Mouse (Mus musculus): Measurements from ENCODE around the gene Ppp1r32.

The Ppp1r32 gene

GRCm38 (mm10) chr19:10482703-10483102, at the start of gene Ppp1r32:
TSS of gene Ppp1r32 (minus strand) at chr19:10482928.
- no peak for DNase-seq (ENCODE audit: low spot score)

GRCm38 (mm10) chr19:10530082-10530481, 47.4 kb upstream of the Ppp1r32 start:
- DNase-seq (ENCODE audit: low spot score), result no peak

DNA sequence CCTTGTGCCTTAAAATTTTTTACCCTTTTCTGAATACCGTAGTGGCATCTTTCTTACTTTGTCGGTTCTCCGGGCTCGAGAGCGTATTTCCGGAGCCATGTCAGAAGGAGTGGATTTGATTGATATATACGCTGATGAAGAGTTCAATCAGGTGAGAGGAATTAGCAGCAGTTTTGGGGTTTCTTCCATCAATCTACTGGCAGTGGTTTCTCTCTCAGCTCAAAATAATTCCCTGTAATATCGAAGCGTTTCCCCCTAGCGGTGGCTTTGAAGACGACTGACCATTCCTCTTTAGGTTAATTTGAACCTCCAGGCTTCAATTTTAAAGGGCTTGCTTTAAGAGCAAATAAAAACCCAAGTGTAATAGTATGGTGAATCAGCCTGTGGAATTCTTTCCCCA, 43.2 kb upstream of the Ppp1r32 start, which contains the start of gene Sdhaf2:
Gene Sdhaf2 (minus strand): TSS at position 233 of the 400 bp plus-strand sequence.
- no peak for DNase-seq (ENCODE audit: low spot score)

GRCm38 (mm10) chr19:10525106-10525901, 42.6 kb upstream of the Ppp1r32 start, which contains the start of gene Cpsf7:
TSS of gene Cpsf7 (plus strand) at chr19:10525266.
- peak; percentile 87 for DNase-seq (ENCODE audit: low spot score)

- DNase-seq (ENCODE audit: low spot score), result no peak
Observed at GRCm38 (mm10) chr19:10524784-10525105, 42.0 kb upstream of the Ppp1r32 start.

DNA sequence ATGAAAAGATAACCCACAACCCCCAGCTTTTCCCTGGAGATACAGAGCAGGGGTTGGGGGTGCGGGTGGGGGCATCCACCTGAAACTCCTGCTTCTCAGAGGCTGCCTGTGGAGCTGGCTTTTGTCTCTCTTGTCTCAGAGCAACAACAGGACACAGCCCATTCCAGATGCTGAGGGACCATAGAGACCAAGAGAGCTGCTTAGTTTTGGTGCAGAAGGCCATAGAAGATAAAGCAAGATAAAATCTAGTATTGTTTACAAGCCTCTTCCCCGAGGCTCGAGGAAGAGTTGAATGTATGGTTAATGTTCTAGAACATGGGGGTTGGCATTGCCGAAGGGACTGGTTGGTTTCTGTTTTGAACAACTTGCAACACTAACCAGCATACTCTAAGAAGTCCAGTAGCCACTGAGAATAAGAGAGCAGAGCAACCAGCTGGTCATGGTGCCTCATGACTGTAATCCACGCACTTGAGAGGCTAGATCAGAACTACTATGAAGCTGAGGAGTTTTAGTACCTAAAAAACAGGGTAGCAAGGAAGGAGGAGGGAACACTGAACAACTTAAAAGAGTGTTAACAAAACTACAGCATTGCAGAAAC, 40.9 kb upstream of the Ppp1r32 start:
- no peak for DNase-seq (ENCODE audit: low spot score)

DNA sequence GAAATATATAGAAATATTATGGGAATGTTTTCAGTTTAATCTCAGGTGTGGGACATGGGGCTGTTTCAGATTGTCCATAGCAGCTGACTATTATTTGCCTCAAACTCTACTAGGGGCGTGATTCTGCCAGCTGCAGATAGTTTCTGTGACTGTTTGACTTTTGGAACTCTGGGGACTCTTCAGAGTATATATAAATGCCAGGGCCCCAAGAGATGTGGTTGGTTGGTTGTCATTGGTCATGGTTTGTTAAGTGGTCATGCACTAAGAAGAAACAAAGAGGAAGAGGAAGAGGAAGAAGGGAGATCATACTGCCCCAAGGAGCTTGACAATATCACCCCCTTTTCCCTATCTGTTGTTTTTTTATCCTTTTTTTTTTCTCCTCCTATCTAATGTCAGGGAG, 39.2 kb upstream of the Ppp1r32 start:
- DNase-seq (ENCODE audit: low spot score), result no peak

DNA sequence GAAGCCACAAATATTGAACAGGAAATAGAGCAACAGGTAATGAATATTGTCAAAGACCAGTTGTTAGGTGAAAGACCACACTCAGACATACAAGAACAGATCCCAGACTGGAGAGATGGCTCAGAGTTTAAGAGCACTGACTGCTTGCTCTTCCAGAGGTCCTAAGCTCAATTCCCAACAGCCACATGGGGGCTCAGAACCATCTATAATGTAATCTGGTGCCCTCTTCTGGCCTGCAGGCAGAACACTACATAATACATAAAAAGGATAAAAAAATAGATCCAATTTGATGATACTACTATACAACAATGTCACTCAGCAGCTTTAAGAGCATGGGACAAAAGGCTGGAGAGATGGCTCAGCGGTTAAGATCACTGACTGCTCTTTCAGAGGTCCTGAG, 37.6 kb upstream of the Ppp1r32 start:
- no peak for DNase-seq (ENCODE audit: low spot score)

DNA sequence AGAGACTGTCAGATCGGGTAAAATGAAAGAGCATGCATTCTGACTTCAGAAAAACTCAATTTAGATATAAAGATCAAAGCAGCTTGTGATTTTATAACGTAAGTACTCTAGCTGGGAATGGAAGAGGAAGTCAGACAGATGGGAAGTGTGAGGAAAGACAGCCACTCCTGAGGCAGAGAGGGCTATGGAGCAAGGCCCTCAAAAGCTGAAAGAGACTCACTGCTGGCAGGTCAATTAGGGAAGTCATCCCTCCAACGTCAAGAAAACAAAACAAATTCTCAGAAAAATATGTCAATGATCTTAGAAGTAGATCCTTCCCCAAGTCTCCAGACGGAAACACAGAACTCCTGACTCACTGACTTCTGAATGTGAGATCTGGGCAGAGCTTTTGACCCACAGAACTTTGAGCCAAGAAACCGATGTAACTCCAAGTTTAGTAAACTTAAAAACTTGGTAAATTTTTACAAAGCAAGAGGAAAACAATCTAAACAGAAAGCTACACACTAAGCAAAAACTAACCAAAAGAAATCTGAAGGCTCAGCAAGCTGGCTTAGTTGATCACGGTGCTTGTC, 28.1 kb upstream of the Ppp1r32 start:
- no peak for DNase-seq (ENCODE audit: low spot score)

DNA sequence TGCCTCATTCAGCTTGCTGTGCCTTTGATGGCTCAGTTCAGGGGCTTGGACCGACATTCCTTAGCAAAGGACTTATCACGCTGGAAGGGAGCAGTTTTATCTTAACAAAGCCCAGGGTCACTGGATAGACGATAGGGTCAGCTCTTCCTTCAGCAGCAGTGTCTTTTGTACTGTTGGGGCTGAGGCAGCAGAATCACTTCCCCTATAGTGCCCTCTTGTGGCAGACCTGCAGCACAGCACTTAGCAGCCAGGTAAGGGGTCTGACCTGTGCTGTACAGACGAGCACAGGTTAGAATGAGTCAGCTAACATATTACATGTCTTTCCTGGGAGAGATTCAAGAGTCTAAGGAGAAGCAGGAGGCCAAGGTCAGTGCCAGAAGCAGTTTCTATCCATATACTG, 19.8 kb upstream of the Ppp1r32 start:
- peak; percentile 20 for DNase-seq (ENCODE audit: low spot score)

GRCm38 (mm10) chr19:10500581-10500980, 17.9 kb upstream of the Ppp1r32 start:
- DNase-seq (ENCODE audit: low spot score), result no peak

GRCm38 (mm10) chr19:10497512-10498160, 14.9 kb upstream of the Ppp1r32 start:
- DNase-seq (ENCODE audit: low spot score), result no peak

- DNase-seq (ENCODE audit: low spot score), result no peak
Observed at GRCm38 (mm10) chr19:10496976-10497375, 14.2 kb upstream of the Ppp1r32 start.

- no peak for DNase-seq (ENCODE audit: low spot score)
Observed at GRCm38 (mm10) chr19:10495670-10496069, 12.9 kb upstream of the Ppp1r32 start.

DNA sequence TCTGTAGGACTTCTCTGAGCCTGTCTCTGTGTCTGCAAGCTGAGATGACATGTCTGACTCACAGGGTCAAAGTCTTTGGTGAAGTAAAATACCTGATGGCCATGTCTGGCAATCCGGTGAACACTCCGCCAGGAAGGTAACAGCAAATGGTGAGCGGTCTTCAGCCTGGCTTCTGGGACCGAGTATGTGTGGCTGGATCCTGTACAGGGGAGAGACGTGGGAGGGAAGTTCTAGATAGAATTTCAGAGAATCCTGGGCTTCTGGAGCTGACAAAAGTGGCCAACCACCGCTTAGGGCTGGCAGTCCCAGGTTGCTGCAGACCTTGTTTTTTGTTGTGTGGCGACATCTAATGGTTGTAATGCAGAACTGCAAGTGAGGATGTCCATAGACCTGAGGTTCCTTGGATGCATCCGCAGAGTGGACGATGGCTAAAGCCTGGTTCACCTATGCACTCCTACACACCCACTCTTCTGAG, 3.6 kb upstream of the Ppp1r32 start:
- DNase-seq (ENCODE audit: low spot score), result peak; percentile 24

DNA sequence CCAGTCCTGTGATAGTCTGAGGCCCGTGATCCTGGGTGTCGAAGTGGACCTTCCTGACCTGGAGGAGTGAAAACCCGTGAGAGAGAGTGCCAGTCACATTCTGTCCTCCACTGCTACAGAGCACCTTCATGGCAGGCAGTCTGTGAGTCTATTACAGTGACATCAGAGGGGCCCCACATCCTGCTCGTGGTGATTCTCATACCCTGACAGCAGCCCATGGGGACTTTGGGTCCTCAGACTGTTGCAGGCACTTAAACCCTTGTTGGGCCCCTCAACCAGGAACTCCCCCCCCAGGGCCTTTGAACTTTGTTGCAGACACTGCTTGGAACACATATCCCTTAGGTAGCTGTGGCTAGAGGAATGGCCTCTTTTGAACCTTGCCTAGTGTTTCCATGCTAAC, 3.2 kb downstream of the Ppp1r32 start:
- no peak for DNase-seq (ENCODE audit: low spot score)

DNA sequence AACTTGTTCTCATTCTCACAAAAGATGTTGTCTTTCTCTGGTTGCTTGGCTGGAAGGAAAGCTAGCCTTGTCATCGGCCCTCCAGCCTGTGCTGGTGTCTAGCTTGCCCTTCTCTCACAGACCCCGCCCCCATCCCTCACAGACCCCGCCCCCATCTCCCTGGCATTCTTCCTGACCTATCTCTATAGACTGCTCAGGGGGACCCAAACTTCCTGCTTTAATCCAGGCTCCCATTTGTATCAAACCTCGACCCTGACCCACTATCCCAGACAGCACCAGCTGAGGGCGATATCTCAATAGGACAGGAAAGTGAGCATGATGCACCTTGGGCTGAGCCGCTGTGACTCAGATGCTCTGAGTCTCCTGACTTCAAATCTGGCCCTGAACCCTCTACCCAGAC, 8.9 kb downstream of the Ppp1r32 start:
- DNase-seq (ENCODE audit: low spot score), result no peak

GRCm38 (mm10) chr19:10472958-10473357, 9.8 kb downstream of the Ppp1r32 start:
- no peak for DNase-seq (ENCODE audit: low spot score)

DNA sequence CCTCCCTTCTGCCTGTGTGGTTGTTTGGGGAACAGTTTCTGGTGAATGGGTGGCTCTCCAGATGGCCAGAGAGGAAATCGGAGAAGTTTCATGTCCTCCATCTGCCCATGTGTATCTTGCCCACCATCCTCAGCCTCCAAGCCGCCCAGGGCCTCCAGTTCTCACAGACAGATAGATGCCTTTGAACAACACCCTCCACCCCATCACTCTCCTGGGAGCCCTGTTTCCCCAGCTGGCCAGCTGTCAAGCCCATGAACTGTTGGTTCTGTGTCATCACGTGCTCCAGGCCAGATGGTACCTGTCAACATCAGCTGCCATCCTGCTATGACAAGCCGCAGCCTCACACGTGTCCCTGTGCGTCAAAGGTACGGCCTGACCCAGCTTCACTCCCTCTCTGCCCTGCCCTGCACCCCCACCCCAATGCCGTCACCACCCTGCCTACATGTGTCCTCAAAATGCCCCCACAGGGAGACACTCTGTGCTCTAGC, 13.5 kb downstream of the Ppp1r32 start:
- no peak for DNase-seq (ENCODE audit: low spot score)

GRCm38 (mm10) chr19:10464427-10464826, 18.3 kb downstream of the Ppp1r32 start:
- DNase-seq (ENCODE audit: low spot score), result no peak

DNA sequence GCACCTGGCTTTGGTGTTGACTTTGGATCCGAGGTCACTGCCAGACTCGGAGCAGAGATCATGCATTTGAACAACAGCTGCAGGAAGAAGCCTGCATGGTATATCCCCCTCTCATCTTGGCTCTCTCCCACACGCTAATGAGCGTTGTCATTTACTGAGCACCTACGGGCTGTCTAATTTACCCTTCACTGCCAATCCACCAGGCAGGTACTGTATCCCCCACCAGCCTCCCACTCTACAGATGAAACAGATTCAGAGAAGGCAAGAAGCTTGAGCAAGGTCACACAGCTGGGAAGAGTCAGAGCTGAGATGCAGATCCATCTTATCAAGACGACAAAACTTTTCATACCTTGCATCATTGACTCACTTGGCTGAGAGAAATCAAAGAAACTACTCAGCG, 21.1 kb downstream of the Ppp1r32 start:
- no peak for DNase-seq (ENCODE audit: low spot score)

- DNase-seq (ENCODE audit: low spot score), result no peak
Observed at GRCm38 (mm10) chr19:10459907-10460306, 22.8 kb downstream of the Ppp1r32 start.

- DNase-seq (ENCODE audit: low spot score), result no peak
Observed at GRCm38 (mm10) chr19:10458096-10458495, 24.6 kb downstream of the Ppp1r32 start.

Data from ovary, postnatal 36 days (tissue).